Mouse (Mus musculus): ENCODE measurements around the gene Ola1. TPM values are rescaled to one million over a fixed set of nuclear protein-coding genes. Genes with fewer than 3 reads are reported as not detected.

The Ola1 gene
- polyA plus RNA-seq, 1 experiment = 37.9 TPM

DNA sequence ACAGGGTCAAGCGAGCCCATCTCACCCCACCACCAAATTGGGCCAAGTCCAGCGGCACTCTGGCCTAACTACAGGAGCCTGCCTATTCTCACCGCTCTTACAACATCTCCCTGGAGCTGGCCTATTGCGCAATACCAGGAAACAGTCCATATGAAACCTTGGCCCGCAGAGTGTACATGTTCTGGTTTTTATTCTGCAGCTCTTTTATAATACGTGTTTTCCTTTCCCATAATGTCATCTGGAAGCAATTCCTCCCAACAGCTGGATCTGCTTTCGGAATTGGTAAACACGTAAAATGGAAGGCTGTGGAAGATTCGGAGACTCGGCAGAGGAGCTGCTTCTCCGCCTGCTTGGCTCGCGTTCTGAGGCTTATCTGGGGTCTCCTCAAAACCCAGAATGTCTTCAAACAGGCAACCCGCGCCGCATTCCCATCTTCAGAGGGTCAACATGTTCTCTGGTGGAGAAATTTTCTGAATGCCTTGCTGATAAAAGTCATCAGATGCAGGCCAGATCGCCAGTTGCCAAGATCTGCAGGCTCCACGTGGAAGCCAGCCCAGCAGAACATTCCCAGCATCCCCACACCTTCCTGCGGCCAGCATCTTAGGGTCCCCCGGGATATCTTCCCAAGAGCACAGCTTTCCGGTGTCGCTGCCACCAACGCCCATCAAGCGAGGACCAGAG is 171.5 kb downstream of the Ola1 start:
- Histone ChIP-seq H3K4me1 (ENCODE audit: control insufficient read depth, insufficient read depth, low read length) (peaks cover 1% of the 10 kb centered on the region; the same call in 1 of the 2 replicates), H3K4me3 (replicated peaks; ENCODE audit: control insufficient read depth, low read depth, low read length) (no peak overlapping the region), H3K27ac (ENCODE audit: control insufficient read depth, insufficient read depth, low read depth, low read length, poor library complexity) (0 out of 2 replicates have a peak overlapping the region, but pooled peaks have one; percentile 22)
- TF ChIP-seq CTCF (IDR thresholded peaks at IDR 0.05; ENCODE audit: control insufficient read depth, insufficient read depth, low read length) (no peak), POLR2A (IDR thresholded peaks at IDR 0.05; ENCODE audit: borderline replicate concordance, control insufficient read depth, low read depth, low read length) (no peak)
- 72% methylated on average over 24 of the region's 24 CpGs for whole genome bisulfite sequencing

DNA sequence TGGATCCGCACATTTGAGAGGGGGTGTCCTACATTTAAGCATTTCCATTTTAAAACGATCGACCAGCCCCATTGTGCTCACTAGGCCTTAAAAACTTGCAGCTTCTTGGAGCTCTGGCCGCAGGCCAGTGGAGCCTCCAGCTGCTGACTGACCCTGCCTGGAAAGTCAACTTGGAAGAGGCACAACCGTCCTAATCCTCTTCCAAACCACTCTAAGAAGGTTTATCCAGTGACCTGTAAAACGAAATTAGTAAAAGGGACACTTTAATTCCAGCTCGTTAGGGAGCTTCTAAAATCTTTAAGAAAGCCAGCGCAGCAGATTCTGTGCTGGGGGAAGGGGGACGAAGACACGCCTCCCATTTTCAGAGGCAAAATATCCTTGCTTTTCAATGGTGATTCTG is 172.1 kb downstream of the Ola1 start:
- H3K4me1 ChIP-seq (ENCODE audit: control insufficient read depth, insufficient read depth, low read length) = peaks cover 1% of the 10 kb centered on the region; the same call in 1 of the 2 replicates
- WGBS = 76% methylated on average over 10 of the region's 10 CpGs
- H3K4me3 ChIP-seq (replicated peaks; ENCODE audit: control insufficient read depth, low read depth, low read length) = no peak overlapping the region
- no peak for TF ChIP-seq CTCF (IDR thresholded peaks at IDR 0.05; ENCODE audit: control insufficient read depth, insufficient read depth, low read length)
- TF ChIP-seq POLR2A (IDR thresholded peaks at IDR 0.05; ENCODE audit: borderline replicate concordance, control insufficient read depth, low read depth, low read length) = no peak
- H3K27ac ChIP-seq (ENCODE audit: control insufficient read depth, insufficient read depth, low read depth, low read length, poor library complexity) = no peak overlapping the region

- H3K4me3 ChIP-seq (replicated peaks; ENCODE audit: control insufficient read depth, low read depth, low read length) = no peak overlapping the region
- H3K27ac ChIP-seq (ENCODE audit: control insufficient read depth, insufficient read depth, low read depth, low read length, poor library complexity) = no peak overlapping the region
- 75% methylated on average over 5 of the region's 5 CpGs for WGBS
- peaks cover 3% of the 10 kb centered on the region; the same call in 1 of the 2 replicates for H3K4me1 ChIP-seq (ENCODE audit: control insufficient read depth, insufficient read depth, low read length)
- TF ChIP-seq CTCF (IDR thresholded peaks at IDR 0.05; ENCODE audit: control insufficient read depth, insufficient read depth, low read length) = no peak
- no peak for TF ChIP-seq POLR2A (IDR thresholded peaks at IDR 0.05; ENCODE audit: borderline replicate concordance, control insufficient read depth, low read depth, low read length)
Observed at GRCm38 (mm10) chr2:73045505-73045904, 173.2 kb downstream of the Ola1 start.

Other genes with a start within 250 kb of the Ola1 start
- 34.0 and 40.0 TPM in 2 replicates for gene Sp3, start 238.5 kb downstream of the Ola1 start, polyA plus RNA-seq (2011; ENCODE audit: insufficient read depth, insufficient read length, low replicate concordance, missing spikeins)
- gene Gm11084, start 232.2 kb downstream of the Ola1 start, polyA plus RNA-seq (2011; ENCODE audit: insufficient read depth, insufficient read length, low replicate concordance, missing spikeins) = not detected in 2 replicates
- not detected in 2 replicates for gene Sp9, start 53.0 kb upstream of the Ola1 start, polyA plus RNA-seq (2011; ENCODE audit: insufficient read depth, insufficient read length, low replicate concordance, missing spikeins)
- 25.6 and 33.7 TPM in 2 replicates for gene Scrn3, start 93.7 kb upstream of the Ola1 start, polyA plus RNA-seq (2011; ENCODE audit: insufficient read depth, insufficient read length, low replicate concordance, missing spikeins)
- 15.1 and 23.3 TPM in 2 replicates for gene Cir1, start 93.8 kb upstream of the Ola1 start, polyA plus RNA-seq (2011; ENCODE audit: insufficient read depth, insufficient read length, low replicate concordance, missing spikeins)
- gene Gpr155, start 167.6 kb upstream of the Ola1 start, polyA plus RNA-seq (2011; ENCODE audit: insufficient read depth, insufficient read length, low replicate concordance, missing spikeins) = 4.5 and 4.6 TPM in 2 replicates

All from bone marrow, adult 2 months (tissue).